Mouse (Mus musculus) gastrocnemius, postnatal 36 days (tissue): ENCODE measurements around the gene Rab8b. TPM values are rescaled to one million over a fixed set of nuclear protein-coding genes. Genes with fewer than 3 reads are reported as not detected.
A peak's percentile ranks its signal among the peaks of the same experiment; 100 is the strongest.
"Not testable (repeated sequence)": the region's sequence is repeated elsewhere in the genome, so short reads cannot be mapped to it uniquely, and the experiment has no call there.

Experiments
- DNase-seq, 2 experiments: peaks; one replicate each; pipeline ENCODE4 v3.0.0; 2022
- intact Hi-C: fragments of 180-260 bp; cut with DNase I; formaldehyde crosslinking; loops from one replicate; pipeline ENCODE4 v1.15.1; 2025
- total RNA-seq, 2 experiments: library from RNA; stranded (reverse); gene quantifications; 2 replicates each; pipeline ENCODE4 v1.2.3; 2021

Gene Rab8b
- total RNA-seq, 2 experiments from 2014 or later: 5.0 to 5.5 TPM

DNA sequence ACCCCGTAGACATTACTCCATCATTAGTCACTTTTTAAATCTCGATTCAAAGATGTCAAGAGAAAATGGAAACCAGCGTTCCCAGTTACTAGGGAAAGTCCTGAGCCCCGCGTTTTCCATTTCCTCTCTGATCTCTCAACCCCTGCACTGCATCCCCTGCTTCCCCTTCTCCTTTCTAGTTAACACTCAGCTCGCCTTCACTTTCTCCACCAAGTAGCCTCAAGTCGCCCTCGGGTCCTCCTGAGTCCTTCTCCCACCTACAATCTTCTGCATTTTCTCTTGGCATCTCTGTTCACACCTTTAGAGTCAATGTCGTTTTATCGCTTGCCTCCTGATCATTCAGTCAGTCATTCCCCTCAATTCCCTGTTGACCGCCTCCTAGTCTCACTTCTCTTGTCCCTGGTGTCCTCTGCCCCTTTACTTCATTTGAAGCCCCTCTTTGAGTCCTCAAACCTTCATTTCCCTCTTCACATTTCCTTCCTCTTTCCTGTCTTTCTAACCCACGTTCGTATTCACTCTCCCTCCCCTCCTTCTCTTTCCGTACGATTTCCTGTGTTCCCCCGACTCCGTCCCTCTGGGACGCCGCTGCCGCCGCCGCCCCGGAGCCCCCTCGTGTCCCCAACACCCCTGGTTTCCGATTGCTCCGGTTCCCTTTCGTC, 686 bp downstream of the Rab8b start:
- DNase-seq: no peak
- intact Hi-C loops: no loop called here

DNA sequence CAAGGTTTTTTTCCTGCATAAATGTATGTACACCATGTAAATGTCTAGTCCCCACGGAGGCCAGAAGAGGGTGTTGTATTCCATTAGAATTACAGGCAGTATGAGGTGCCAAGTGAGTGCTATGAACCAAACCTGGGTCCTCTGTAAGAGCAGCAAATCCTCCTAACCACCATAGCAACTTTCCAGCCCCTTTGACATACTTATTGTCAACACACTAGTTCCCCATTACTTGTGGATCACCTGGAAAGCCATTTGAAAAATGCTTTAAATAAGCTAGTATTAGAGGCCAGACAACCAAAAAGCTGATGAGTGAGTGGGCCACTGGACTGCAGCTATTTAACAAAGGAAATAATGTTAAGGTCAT, 1.6 kb downstream of the Rab8b start:
- intact Hi-C loops: no loop called here
- no peak for DNase-seq

DNA sequence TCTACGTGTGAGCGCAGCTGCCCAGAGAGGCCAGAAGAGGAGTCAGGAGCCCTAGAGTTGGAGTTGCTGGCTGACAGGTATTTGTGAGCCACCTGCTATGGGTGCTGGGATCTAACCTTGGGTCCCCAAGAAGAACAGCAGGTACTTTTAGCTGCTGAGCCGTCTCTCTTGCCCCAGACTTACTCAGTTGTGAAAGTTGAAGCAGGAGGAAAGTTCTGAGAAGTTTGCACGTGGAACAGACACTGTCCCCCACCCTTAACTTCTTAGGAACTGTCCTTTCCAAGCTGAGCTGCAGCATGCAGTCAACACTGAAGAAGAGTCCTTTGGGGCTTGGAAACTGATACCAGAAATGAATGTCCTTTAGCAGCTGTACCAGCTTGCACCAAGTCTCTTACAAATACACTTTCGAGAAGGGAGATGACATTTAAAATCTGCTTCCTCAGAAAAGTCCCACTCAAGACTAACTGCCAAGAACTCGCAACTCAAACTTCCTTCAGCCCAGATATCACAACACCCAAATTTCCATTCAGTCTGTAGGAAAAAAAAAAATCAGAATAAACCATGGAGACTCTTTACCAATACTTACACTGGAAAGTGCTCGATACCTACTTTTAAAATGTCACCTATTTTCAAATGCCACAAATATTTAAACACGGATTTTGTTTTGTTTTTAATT, 2.1 kb downstream of the Rab8b start:
- no peak for DNase-seq
- intact Hi-C loops: no loop called here

DNA sequence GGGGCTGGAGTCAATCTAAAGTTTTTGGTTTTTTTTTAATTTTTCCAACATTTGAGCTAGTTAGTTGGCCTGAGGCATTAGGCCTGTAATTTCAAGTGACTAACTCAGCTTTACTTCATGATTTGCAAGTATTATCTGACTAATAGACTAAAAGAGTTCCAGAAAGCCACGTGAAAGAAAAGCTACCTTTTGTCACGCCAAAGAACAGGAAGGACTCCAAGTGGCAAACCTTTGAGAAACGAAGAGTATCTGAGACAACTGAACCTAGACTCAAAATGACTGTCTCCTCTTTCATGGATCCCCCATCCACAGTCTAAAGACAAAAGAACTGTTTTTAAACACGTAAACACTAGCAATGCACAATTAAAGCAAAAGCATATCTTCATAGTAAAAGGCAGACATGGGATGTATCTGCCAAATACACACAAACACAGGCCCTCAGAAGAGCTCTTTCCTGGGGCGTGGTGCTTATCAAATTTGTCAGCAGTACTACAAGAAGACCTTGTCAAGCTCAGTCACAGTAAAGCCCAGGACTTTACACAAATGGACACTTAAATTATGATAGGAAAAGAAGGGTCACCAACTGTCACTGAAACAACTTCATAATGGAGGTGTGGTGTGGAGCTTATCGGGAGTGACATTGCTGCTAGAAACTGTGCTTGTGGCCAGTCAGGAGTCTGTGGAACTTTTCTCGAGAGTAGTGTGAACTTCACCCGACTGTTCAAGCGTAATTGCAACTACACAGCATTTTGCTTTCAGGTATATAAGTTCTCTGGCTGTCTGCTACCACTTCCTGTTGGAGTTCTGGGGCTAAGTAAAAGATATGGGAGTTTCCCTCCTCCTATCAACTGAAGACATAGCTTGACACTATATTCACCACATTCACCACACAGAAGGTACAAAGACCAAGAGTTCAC, 3.4 kb downstream of the Rab8b start:
- intact Hi-C loops: no loop called here
- no peak for DNase-seq

DNA sequence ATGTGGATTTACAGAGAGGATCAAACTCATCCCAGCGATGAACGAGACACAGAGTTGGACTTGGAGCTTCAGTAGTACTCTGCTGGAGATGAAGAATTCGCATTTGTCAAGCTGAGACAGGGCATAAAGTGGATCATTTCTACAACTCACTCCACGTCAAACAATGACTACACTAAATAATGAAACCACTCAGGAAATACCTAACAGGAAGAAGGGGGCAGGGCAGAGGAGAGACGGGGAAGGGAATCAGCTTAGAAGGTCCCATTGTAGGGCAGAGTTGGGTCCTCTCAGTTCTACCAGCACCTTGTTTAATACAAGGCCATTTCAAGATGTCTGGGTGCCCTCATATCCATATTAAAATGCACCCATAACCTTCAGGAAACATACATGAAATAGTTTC, 4.1 kb downstream of the Rab8b start:
- no peak for DNase-seq

DNA sequence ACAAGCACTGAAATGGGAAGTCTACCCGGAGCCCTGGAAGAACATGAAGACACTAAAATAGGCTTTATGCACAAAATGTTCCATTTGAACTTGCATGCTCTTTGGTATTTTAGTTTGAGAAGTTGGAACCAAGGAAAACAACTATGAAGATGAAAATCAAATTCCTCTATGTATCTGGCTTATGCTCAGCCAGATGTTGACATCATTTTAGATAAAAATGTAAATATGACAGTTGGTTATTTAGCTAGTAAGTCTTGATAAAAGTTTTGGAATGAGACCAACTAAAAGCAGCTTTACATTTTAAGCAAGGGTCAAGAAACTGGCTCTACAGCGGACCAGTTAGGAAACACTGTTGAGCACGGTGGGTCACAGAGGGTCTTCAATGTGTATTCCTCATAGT, 4.9 kb downstream of the Rab8b start:
- intact Hi-C loops: no loop called here
- no peak for DNase-seq

More for the DNA sequence above, 4.1 kb downstream of the Rab8b start:
- intact Hi-C loops: no loop called here

DNA sequence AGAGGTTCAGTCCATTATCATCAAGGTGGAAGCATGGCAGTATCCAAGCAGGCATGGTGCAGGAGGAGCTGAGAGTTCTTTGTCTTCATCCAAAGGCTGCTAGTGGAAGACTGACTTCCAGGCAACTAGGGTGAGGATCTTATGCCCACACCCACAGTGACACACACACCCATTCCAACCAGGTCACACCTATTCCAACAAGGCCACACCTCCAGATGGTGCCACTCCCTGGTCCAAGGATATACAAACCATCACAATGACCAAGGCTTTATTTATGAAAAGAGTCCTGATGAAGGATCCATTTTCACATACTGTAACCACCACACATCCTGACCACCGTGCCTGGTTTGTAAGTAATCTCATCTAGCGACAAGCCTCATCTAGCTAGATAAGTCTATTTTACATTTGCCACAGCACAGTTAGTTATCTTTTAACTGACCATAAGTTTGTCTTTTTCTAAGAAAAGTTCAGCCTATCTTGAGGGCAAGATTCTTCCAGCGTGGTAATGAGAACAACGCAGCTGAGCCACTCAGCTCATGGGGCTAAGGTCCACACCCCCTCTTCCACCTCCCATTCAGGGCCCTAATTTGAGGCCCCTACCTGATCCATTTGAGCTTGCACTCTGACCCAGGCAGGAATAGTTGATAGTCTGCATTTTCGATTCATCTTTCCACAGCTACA, 6.1 kb downstream of the Rab8b start:
- DNase-seq, intact Hi-C loops: not testable (repeated sequence)

DNA sequence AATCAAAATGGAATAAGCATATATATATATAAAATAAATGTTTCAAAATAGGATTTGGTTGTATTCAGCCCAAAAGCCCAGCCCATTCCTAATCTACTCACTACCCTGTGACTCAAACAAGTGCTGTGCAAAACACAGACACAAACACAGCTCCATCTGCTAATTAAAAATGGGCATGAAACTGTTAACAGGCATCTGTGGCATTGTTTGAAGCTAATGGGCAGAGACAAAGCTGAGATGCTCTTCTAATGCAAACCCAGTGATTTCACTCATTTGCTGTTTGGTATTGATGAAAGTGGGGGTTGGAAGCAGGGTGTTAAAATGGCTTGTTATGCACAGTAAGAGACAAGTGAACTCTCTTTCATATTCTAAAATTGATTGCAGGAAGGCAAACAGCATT, 7.2 kb downstream of the Rab8b start:
- DNase-seq: no peak
- intact Hi-C loops: no loop called here

DNA sequence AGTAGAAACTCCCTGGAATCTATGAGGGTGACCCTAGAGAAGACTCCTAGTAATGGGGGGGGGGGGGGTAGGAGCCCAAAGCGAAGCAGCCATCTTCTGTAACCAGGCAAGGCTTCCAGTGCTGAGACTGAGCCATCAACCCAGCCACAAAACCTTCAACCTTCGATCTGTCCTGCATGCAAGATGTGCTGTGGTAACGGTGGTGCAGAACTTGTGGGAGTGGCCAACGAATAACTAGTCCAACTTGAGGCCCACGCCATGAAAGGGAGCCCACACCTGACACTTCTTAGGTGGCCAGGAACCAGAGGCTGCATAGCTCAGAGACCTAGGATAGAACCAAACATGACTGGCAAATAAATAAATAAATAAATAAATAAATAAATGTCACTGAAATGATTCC, 8.8 kb downstream of the Rab8b start:
- intact Hi-C loops: no loop called here
- DNase-seq: no peak

DNA sequence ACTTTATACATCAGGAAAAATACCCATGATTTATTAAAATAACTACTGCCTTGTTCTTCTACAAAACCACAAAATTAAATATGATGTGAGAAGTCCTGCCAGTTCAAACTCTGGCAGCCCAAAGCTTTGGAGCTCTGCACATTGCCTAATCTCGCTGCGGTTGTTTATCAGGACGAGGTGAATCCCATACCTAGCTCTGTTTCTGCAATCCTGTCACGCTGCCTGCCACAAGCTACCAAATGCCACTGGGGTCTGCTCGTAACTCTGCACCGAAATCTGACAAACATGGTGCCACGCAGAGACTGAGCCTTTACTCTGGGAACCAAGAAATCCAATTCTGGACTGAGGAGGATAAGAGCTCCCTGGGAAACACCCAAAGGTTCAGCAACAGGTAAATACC, 9.6 kb downstream of the Rab8b start:
- intact Hi-C loops: no loop called here
- no peak for DNase-seq

DNA sequence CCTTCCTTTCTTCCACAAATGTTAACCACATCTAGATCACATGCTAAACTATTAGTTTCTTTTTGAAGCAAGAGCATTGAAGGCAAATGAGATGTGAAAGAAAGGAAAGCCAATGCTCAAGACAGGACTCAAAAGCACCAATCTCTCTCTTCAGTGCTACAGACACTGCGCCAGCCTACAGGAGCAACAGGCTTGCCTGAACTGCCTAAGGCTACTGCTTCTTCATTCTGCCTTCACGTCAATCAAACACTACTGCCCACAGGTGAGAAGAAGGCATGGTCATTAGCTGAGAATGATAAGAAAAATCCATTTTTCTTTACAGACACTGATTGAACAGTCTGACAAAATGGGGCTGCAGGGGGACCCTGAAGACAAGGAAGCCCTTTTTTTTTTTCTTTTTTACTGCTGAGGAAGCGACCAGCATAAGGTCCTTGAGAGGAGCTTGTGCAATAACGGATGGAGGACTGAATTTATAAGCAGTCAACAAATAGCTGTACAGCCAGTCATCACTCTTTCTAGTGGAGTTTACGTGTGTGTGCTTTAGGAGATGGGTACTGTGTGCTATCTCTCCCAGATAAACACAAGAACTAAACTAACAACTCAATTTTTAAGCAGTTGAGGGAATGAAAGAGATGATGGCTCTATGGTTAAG, 11.6 kb downstream of the Rab8b start:
- no peak for DNase-seq
- intact Hi-C loops: no loop called here

DNA sequence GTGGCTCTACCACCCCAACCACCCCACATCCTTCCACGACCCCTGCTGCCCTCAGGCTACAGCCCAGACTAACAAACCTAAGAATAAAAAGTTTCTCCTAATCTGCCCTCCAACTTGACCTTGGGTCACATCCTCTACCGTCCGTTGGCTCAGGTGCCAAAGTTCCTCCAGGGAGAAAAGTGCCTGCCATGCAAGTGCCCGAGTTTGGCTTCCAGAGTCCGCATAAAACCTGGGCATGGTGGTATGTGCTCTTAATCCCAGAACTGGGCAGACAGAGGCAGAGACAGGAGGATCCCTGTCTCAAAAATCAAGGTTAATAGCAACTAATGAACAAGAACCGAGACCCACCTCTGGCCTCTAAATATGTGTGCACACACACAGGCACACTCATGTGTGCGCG, 12.4 kb downstream of the Rab8b start:
- intact Hi-C loops: no loop called here
- no peak for DNase-seq

DNA sequence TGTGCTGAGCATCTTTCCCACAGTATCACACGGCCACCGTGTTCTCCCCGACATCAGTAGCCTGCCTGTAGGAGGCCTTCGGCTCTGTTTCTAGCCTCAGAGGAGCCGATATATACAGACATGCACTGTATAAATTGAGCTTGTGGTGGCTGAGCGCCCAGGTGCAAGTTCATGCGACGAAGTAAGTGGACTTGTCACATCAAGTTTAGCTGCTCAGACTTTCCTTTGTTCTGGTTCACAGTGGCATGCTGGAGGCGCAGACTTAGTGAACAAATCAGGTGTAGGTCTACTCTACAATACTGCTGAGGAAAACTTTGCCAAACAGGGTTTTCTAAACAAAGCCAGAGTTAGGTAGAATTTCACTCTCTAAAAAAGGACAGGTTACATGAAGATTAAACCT, 13.5 kb downstream of the Rab8b start:
- no peak for DNase-seq

DNA sequence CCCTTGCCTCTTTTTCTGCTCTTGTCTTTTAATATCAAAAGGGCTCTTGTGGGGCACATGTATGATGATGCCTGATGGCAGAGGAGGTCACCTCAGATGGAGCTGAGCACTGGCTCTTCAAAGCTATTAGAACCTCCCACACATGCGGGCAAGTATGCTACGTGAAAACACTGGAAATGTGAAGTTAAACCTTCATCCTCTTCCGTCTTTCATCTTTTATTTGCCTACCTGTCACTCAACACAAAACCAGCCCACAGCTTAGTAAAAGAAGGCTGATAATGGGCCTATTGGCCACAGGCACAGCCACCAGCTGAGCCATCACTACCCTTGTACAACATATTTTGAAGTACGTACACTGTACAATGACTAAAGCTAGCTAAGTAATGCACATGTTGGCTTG, 20.0 kb downstream of the Rab8b start:
- DNase-seq: no peak
- intact Hi-C loops: no loop called here

More for the DNA sequence above, 13.5 kb downstream of the Rab8b start:
- intact Hi-C loops: no loop called here

DNA sequence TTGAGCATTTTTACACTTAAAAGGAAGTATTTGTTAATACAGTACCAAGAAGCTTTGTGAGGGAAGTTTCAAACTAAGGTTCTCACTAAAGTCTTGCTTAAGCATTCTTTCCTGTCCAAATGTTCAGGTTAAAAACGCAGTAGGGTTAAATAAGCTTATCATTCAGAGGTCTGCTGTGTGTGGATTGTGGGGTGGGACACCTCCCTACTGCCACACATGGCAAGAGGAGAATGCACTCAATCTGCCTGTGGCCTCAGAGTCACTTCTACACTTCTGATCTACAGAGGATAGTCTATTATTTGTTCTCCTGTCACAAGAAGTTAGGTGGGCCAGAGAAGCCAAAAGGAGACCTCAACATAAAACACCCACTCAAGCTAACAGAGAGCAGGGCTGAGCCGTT, 20.4 kb downstream of the Rab8b start:
- DNase-seq: no peak
- intact Hi-C loops: no loop called here

DNA sequence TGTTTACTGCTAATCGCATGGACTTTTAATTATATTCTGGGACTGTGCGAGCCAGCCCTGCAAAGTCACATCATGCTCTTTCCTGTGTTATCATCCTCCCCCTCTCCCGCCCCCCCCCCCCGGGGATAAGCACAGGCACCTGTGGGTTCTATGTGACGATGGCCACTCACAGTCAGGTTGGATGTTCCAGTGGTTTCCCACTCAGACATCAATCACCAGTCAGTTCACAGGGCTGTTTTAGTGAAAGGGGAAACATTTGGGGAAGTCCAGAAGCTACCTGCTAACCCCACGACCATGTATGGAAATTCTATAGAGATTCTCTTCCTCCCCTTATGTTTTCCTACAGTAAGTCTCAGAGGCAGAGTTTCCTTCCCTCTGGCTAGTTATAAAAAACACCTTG, 21.6 kb downstream of the Rab8b start:
- DNase-seq: no peak
- intact Hi-C loops: no loop called here

DNA sequence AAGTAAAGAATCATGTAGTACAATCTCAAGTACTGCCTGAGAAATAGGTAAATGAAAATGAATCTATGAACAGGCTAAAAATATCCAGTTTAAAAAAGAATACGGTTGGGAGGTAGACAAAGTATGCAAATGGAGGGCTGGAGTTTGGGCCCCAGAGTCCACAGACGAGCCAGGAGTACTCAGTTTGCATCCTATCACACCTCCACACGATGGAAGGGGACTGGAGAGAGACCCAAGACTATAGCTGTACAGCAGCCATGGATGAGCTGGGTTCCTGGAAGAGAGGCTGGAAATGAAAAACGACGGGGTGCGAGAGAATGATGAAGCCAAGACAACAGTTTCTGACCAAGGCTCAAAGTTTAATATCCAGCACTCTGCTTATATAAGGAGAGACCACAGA, 22.5 kb downstream of the Rab8b start:
- intact Hi-C loops: no loop called here
- no peak for DNase-seq

DNA sequence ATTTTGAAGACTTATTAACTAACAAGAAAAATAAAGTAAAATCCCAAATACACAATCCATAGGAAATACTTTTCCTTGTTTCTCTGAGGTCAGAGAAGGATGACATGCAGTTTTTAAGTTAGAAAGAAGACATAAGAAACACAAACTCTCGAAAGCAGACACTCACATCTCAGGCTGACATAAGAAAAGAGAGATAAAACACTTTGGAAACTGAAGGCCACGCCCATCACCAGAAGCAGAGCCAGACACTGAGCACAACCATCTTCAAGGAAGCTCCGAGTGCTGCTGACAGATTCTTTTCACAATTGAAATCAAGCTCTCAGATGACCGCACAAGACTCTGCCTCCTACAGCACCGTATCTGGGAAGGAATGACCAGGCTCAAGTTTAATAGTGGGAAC, 23.5 kb downstream of the Rab8b start:
- DNase-seq: no peak
- intact Hi-C loops: no loop called here

DNA sequence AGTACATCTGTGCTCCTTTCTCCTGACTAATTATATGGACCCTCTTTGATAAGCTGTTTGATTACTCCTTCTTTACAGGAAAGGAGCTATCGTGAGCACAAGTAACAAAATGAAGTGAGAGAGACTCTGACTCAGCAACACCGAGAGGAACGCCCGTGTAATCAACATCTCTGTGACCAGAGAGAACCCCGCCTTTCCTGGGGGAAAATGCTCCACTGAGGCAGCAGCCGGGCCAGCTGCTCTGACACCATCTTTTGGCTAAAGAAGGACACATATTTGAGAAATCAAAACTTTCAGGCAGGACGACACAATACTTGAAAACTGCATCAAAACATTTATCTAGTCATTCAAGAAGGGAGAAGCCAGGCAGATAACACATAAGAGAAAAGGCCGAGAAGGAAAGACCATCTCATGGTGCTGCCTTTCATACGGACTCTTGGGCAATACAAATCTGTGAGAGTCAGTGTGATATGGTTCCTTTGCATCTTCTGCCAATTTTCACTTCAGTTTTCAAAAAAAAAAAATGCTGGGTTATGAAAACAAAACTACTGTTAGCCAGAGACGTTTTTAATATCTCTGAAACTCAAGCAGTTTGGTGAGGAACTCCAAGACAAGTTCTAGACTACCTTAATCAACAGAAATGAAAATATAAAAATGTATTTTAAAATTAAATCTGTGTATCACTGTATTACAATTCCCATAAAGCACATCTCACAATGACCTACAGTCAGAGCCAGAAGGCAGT, 24.3 kb downstream of the Rab8b start:
- peak in 1 of 2 experiments; percentile 29 for DNase-seq
- intact Hi-C loops: no loop called here

DNA sequence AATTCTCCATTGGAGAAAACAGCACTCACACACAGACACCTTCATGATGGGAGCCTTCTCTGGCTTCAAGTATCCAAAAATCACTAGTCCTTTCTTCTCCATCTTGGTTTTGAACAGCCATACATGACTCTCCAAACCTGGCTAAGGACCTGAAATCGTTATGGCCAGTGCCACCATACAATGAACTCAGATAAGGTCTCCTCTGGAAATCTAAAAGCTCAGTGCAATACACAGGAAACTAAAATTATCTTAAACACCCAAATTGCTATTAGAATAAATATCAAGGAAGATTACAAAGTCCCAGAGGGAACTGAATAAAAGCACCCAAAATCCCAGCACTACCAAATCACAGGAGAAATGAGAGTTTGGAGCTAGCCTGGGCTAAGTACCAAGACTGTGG, 25.1 kb downstream of the Rab8b start:
- intact Hi-C loops: no loop called here
- DNase-seq: no peak
